Mouse (Mus musculus): ENCODE data around the gene Taok3.

DNA sequence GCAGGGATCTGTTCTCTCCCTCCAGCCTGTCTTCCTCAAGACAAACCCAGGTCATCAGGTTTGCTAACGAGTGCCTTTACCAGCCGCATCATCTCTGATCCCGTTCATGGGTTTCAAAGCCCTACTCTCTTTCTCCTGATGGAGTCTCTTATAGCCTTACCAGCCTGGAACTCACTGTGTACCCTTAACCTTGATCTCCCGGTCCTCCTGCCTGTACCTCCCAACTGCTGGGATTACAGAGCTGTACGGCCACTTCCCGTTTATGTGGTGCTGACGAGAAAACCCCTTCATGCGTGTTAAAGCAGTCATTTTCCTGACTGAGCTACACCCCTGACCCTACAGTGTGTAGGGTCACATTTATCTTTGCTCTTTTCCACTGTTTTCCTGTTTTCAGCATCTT, 39.4 kb downstream of the Taok3 start:
- TF ChIP-seq CTCF (IDR thresholded peaks at IDR 0.05; ENCODE audit: borderline replicate concordance, insufficient read depth, low read length), result no peak
- TF ChIP-seq POLR2A (IDR thresholded peaks at IDR 0.05; ENCODE audit: low read depth, low read length), result no peak
